Mouse (Mus musculus): ENCODE measurements at regions not wholly inside any gene's neighbourhood (a gene's known extent, or its start where the extent isn't known, plus 50 kb on each side); places are given as distances from the start of the nearest gene placed in this dataset.

DNA sequence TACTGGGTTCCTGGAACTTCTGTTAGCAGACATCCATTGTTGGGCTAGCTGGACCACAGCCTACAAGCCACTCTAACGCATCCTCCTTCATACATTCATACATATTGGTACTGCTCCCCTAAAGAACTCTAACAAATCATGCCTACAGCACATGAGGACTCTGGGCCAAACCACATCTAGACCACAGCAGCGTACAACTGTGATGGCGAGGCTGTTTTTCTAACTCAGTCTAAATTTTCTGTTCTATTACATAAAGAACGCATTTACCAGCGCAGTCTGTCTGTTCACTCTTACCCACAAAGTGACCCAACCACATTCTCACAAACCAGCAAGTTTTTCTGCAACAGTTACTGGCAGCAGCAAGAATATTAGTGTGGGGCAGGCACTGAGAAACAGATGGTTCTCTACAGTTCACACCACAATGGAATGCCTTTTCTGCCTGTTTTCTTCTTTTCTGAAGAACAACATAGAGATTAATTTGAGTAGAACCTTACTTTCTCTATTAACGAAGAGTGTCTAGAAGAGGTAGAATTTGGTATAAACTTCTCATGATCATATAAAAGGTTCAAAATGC lies 648.2 kb upstream of the Cdh11 start:
- DNase-seq: no peak

DNA sequence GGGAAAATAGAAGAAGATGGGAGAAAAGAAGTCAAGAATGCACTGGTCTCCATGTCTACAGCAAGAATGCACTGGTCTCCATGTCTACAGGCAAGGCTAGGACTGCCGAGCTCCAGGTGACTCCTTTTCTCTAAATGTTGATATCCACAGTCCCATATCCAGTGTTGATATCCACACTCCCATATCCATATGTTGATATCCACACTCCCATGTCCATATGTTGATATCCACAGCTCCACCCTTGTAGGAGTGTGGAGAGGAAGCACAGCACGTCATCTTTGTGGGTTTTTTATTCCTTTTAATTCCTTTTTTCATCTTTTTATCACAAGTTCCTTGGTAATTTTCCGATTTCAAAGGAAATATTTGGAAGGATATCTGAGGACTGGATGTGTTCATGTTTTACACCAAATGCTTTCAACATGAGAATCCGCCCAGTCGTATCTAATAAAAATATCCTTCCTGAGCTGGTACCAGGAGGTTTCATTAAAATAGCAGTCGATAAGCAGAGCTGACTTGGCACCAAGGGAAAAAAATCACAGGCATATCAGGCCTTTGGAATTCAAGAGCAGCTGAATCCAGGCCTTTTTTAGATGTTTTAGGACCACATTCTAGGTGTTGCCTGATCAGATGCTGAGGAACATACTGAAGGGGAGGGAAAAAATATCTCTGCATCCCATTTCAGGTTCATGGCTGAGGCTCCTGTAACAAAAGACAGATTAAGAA lies 653.7 kb upstream of the Cdh11 start:
- DNase-seq: no peak

DNA sequence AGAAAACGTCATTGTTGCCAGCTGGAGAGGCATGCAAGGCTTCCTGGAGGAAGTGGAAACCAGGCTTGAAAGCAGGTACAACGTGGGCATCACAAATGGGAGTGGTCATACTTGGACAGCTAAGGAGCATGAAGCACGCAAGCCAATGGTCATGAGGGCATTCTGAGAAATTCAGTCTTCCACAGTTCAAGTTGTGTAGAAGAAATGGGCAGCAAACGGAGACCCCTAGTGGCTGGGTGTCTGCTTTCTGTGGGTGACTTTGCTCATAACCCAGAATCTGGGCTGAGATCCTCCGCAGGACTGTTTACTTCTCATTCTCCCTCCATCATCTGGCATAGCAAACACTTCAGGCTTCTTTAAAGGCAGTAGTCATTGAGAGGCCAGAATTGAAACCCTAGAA lies 655.7 kb upstream of the Cdh11 start:
- peak; percentile 31 to 61 for DNase-seq

DNA sequence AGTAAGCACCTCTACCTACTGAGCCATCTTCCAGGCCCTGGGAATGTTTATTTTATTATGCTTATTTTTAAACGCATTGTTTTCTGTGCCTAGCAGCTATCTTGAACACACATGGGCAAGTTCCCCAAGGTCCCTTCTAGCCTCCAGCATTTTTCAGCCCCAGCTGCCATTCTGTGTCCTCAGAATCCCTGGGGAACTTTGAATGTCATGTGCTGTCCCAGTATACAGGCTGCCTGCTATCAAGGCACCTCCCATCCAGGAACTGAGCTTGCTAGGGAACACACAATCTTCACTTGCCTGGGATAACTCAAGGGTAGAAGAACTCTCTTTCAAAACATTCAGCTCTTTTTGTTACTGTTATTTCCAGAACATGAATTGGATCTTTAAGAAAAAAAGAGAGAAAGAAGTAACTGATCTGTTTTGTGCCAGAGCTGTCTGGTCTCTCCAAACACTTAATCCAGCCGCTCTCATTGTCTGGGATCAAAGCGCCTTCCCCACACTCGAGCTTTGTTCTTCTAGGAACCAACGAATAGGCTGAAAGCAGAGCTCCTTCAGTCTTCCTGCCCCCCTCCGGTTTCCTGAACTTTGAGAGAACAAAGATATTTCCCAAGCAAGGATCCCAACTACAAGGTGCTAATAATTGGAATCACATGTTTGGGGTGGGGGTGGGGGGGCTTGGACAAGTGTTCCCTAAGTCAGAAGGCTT lies 657.1 kb upstream of the Cdh11 start:
- no peak for DNase-seq

DNA sequence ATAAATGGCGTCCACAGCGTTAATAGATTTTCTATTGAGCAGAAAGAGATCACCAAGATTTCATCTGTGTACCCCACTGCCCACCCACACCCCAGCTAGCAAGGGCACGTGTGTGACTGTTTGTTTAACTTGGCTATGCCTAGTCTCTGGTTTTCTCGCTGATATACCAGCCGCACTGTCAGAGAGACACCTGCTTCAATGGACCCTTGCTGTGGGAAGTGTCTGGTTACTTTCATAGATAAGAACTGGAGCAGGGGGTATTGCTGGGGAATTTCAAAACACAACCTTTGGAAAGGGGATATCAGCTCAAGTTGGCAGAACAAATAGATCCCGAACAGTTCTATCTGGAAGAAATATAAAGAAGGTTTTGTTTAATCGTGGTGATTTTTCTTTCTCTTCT lies 656.8 kb upstream of the Cdh5 start:
- no peak for DNase-seq

DNA sequence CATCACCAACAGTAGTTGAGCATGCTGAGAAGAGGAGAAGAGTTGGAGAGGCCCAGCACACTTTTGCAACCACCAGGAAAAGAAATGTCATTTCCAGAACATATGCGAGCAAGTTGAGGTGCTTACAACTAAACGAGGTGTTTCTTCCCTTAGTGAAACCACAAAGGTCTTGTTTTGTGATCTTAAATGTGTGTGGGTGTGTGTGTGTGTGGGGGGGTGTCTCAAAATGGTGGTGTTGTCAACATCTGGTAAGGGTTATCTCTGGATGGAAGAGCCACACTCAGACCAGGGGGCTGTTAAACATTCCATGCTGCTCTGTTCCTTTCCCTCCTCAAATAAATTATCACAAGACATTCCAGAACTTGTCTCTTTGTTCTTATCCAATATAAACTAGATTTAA lies 656.0 kb upstream of the Cdh5 start:
- DNase-seq: no peak

DNA sequence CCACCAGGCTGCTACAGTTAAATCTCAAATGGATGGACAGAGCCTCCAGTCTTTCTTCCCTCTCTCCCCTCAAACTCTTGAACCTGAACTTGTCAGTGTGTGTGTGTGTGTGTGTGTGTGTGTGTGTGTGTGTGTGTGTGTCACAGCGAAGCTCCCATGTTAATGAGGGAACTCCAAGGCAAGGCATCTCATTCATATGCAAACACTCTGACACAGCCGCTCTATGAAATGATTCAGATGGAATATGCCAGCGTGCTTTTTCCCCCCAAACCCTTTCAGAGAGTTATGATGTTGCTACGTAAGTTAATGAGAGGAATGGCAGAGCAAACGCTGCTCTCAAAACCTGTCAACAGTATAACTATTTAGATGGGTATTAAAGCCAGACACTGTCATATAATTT lies 653.5 kb upstream of the Cdh5 start:
- no peak for DNase-seq

DNA sequence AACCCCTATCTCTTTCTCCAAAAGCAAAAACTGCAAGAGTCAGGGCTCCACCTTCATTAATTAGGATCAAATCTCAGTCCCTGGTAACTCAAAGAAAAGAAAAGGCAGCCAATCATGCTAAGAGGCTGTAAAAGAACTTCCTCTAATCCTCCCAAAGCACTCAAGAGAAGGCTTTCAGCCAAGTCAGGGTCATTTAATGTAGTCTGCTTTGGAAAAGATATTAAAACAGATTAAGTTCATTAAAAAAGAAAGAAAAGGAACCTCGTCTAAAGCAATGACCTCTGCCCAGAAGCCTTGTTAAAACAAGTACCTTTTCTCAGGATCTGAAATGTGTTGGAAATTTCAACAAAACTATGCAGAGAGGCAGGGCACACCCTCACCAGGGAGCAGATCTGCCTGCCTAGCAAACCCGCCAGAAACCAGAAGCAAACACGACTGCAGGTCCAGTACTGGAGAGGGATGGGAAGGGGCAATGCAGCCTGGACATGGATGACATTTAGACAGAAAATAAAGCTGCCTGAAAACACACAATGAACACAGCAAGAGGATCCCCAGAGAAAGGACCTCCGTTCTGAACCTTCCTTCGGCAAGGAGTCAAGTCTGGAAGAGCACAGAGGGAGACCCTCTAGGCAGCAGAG lies 649.9 kb upstream of the Cdh5 start:
- no peak for DNase-seq

DNA sequence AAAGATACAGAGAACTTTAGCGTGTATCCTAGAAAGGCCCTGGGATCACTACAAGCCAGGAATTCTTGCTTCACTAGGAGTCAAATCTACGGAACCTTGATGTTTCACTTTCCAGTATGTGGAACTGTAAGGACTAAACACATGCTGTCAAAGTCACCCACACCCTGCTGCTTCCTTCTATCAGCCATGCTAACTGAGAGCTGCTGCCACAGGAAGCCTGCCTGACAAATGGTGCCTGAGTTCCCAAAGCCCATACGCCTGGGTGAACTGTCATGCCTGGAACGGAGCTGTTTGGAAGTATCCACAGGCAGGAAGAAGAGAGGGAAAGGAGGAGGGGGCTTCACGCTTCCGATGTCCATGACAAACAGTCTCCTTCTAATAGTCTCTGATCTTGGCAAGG lies 644.2 kb upstream of the Cdh5 start:
- DNase-seq: no peak

DNA sequence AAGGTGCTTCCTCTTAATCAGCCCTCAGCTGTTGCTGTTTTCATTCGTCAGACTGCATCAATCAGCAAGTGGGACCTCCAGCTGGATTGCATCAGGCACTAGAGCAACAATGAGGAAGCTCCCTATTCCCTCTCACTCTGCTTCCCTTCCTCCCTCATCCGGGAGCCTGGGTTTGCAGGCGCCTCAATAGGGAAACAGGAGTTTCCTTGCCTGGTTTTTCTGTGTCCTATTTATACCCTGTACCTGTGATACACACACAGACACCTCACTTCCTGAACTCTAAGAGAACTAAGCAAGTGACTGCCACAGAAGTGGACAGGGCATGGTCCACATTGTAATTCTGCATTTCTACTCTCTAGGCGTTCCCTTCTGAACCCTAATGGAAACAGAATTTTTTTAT lies 637.9 kb upstream of the Cdh5 start:
- DNase-seq: no peak

DNA sequence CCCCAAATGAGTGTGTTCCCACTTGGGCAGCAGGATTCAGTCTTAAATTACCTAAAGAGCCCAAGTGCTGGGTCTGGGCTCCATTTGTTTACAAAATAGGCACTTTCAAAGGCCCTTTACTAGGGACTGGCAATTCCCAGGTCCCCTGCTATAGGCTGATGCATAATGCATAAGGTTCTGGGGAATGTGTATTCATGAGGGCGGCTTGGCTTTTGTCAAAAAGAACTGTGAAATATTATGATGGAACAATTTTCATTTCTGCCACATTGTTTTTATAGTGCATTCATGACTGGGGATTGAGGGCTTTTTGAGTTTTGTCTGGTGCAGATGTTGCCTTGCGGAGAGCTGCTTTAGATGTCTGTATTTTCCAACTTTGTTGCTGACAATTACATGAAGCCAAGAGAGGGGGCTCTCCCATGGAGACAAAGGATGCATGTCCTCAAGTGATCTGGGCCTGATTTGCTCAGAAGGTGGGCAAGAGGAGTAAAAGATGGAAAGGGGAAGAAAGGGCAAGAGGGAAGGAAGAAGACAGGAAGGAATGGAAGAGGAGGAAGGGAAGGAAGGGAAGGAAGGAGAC lies 636.6 kb upstream of the Cdh5 start:
- no peak for DNase-seq

DNA sequence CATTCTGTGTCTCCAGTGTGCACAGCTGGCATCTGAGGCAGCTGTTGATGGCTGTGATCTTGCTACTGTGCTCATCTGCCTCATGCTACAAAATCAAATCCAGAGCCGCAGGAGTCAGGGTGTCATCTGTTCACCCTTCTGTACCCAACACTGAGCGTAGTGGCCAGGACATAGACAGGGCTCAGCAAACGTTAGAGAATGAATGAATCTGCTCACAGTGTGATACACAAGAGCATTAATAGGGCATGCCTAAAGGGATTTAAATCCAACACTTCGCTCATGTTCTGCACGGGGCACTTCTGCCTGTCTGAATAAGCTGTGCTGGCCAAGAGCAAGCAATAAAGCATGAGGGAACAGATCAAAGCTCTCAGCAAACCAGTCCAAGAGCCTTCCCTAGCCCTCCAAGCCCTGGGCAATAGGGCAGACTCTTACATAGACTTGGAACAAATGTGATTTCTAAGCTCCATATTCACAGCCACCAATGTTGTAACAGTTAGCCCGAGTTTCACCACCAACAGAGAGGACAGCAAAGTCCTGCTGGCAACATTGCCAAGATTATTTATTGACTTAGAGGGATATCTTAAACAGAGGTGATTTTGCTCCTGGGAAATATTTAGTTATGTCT lies 633.8 kb upstream of the Cdh5 start:
- peak in 1 of 2 experiments; percentile 21 for DNase-seq

DNA sequence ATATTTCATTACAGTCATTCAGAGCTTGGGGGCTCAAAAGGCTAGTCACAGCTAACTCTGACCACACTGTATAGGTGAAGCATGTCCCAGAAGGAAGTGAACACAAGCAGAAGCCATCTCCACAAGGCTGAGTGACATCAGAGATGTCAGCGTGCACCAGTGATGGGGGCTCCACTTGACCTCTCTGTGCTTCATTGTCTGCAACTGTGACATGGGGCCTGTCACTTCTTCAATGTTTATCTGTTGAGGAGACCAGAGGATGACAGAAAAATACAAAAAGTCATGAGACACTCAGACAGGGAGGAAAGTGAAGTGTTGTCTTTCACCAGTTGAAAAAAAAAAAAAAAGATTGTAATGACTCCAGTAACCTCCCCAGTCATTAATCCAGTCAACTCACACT lies 632.4 kb upstream of the Cdh5 start:
- no peak for DNase-seq

DNA sequence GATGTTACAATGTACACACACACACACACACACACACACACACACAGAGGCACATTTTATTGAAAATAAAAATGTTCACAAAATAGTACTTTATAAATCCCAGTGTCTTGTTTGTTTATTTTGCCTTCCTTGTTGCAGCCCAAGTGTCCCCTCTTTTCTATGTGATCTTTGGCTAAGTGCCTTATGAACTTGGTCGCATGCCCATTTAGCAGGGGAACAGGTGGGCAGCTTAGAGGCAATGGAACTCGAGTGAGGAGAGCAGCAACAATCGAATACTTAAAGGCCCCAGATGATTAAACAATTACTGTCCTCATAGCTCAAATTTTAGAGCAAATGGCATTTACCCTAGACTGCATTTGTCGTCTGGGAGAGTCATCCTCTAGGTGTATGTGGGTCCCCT lies 631.1 kb upstream of the Cdh5 start:
- no peak for DNase-seq

DNA sequence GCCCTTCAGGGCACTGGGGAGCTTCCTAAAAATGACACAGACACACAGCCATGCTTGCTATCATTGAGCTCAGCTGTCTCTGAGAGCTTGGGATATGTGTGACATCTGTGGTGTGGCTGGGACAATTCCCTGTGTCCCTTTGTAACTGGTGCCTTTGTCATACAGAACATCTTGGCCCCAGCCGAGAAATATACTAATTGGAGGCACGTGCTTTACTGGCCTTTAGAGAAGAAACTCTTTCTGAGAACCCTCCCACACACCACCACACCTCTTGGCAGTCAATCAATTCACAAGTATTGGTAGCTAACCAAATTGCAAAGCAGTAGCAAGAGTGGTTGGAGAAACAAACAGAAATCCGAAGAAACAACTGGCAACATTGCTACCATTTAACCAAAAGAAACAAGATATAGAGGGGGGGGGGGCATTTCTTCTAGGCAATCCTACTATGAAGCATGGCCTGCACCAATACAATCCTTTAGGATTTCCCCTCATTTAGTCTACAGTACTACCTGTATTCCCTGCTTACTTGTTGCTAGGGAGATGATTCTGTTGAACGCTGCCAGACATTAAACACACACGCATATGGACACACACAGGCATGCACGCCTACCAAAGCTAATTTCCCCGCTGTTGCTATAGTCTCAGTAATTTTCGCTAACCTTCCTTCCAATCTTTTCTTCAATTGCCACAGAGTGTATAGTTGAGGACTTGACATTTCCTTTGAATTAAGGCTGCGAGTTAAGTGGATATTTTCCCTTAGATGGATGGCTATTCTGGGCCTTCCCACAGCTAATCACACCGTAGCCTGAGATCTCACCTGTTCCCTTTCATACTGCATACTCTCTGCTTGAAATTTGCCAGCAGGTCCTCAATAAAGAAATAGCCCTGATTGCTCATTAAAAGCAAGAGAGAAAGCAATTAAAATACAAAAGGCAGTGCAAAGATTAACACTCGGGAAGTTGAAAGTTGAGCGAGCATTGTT lies 625.3 kb upstream of the Cdh5 start:
- DNase-seq: no peak

DNA sequence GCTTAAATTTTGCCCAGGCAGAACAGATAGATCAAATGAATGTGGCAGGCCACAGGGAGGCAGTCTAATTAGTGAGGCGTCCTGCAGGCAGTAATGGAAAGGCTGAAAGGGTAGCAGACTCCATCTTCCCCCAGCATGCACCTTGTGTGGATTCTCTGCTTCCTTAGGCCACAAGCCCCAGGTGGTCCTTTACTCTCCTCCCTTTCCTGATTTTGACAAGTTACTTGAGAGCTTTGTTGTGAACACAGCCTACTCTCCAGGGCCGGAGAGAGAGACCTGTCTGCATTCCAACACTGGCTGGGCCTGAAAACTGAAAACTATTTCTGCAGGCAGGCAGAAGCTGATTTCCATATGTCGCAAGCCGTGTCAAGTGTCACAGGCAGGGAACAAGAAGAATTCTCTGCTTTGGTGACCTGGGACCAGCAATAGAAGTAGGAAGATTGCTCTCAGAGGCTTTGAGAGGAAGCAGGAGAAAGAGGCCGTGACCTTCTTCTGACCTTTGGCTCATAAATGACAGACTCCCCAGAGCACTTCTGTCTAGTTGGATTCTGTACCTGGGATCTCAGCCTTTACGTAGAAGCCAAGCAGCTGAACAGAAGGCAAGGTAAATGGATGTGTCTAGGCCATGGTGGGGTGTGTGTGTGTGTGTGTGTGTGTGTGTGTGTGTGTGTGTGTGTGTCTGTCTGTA lies 619.2 kb upstream of the Cdh5 start:
- DNase-seq: peak in 1 of 2 experiments; percentile 9

DNA sequence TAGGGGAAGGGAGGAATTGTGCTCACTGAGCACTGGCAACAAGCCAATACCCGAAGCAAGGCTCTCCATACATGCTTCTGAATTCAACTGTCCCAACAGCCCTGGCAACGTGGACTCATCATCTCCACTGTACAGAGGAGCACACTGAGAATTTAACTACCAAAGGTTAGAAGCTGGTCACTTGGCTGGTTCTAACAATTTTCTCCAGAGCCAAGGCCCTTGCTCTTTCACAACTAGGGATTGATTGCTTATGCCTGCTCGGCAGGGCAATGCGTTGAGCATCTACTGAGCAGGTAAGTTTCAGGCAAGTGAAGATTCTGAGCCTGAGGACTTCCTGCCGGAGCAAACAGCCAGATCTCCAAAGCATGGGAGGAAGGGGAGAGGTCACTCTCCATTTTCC lies 616.0 kb upstream of the Cdh5 start:
- DNase-seq: no peak

DNA sequence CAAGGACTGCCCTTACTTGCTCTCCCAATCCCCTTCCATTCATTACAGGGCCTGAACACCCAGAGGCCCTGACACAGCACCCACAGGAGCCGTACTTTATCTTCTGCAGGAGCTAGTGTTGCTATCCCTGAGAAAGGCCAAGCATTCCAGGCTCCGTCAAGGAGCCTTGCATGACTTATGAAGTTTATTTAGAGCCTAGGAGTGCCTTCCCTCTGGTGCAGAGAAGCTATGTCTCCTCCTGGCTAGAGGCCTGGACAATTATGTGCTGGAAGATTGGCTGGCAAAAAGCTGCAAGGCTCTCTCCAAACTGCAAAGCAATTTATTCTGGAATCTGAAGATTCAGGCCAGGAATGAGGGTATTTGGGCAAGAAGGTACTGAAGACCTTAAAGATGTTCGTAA lies 612.0 kb upstream of the Cdh5 start:
- DNase-seq: no peak

DNA sequence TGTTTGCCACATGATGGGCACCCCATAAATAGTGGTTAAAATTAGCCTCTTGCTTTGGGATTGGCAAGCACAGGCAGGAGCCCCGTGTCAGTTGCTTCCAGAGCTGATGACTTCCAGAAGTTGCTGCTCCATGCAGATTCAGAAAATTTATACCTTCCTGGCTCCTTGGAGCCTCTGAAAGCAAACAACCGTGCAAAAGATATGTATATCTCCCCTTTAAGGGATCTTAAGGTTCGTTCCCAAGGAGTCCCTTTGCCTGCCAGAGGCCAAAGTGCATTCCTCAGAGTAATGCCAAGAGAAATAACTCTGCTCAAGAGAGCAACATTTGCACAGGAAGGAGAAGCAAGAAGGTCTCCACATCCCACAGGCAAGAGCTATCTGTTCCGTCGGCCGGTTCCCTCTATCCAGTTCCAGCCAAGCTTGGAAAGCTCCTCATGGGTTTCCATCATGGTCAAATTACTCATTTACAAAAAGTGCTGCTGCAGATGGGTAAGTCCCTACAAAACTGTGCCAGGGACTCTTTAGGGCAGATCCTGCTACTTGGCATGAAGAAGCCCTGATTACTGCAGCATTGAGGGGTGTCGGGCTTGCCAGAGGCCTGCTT lies 608.4 kb upstream of the Cdh5 start:
- no peak for DNase-seq

DNA sequence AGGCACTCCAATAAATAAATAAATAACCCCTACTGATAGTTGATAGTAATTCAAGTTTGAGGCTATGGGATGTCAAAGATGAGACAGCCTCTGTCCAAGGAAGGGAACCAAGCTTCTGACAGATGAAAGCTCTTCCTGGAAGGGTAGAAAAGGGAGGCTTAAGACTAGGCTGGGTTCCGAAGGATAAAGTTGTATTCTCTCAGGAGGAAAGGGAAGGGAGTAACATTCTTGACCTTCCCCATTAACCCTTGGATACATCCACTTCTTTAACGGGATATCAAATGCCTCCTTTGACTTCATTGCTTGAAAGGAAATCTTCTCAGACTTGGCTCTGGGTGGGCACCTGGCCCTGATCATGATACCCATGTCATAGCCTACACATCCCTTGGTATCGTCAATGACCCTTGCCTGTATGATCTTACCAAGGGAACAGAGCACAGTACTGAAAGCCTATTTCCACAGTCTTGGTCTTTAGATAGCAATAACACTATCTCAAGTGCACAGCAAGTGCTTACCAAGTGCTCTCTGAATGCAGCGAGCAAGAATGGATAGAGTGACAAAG lies 607.4 kb upstream of the Cdh5 start:
- DNase-seq: no peak

All from adrenal gland, postnatal 36 days (tissue).